Mouse (Mus musculus) CH12.LX (cell line): Measurements from ENCODE around the gene Barx1. TPM values are rescaled to one million over a fixed set of nuclear protein-coding genes. Genes with fewer than 3 reads are reported as not detected.

ENCODE experiments used
- DNase-seq: peaks from one replicate; pipeline ENCODE4 v3.0.0-alpha.2; 2013; ENCODE audit errors: extremely low read depth
- H3K27ac ChIP-seq: 2 replicates; pipeline ENCODE4 v1.5.1; 2012; ENCODE audit warnings: low read depth, mild to moderate bottlenecking, control low read depth, moderate library complexity; ENCODE audit not compliant: insufficient read depth
- H3K27me3 ChIP-seq: replicated peaks from 2 replicates; pipeline ENCODE3; 2012; ENCODE audit warnings: inconsistent platforms
- H3K36me3 ChIP-seq, 2 experiments: replicated peaks in 1 of 2; 2 replicates each; pipeline versions ENCODE3 to v1.6.1; 2012; ENCODE audit warnings: inconsistent platforms in 1 of 2, low read length in 1 of 2, mild to moderate bottlenecking in 1 of 2, mixed read lengths in 1 of 2, moderate library complexity in 1 of 2; ENCODE audit not compliant: control insufficient read depth in 1 of 2, insufficient read depth in 1 of 2
- H3K4me1 ChIP-seq, 2 experiments: 2 replicates each; pipeline ENCODE4 v1.6.1; 2012; ENCODE audit warnings: inconsistent platforms in 1 of 2, moderate library complexity in 1 of 2; ENCODE audit not compliant: insufficient read depth in 2 of 2, control insufficient read depth in 1 of 2
- H3K4me2 ChIP-seq: 2 replicates; pipeline ENCODE4 v1.6.1; 2012; ENCODE audit warnings: low read depth, mild to moderate bottlenecking, control low read depth; ENCODE audit not compliant: poor library complexity, insufficient read depth, severe bottlenecking
- H3K4me3 ChIP-seq, 3 experiments: fragments of 150-350 bp in 1 of 3; sonication (generic) in 1 of 3; replicated peaks in 1 of 3; 2 replicates each; pipeline versions ENCODE3 to v1.5.1; 2011 to 2012; ENCODE audit warnings: low read depth in 2 of 3, low read length in 2 of 3, mild to moderate bottlenecking in 2 of 3, moderate library complexity in 2 of 3, control low read depth in 1 of 3, improper control_type of control experiment in 1 of 3, inconsistent platforms in 1 of 3, mixed read lengths in 1 of 3; ENCODE audit not compliant: poor library complexity in 1 of 3
- H3K79me2 ChIP-seq: replicated peaks from 2 replicates; pipeline ENCODE4 v1.6.1; 2012; ENCODE audit warnings: mild to moderate bottlenecking, moderate library complexity; ENCODE audit not compliant: control insufficient read depth, poor library complexity, insufficient read depth, severe bottlenecking; ENCODE audit errors: extremely low read depth
- H3K9ac ChIP-seq: 2 replicates; pipeline ENCODE4 v1.6.1; 2012; ENCODE audit warnings: low read depth, mild to moderate bottlenecking, control low read depth, moderate library complexity; ENCODE audit not compliant: insufficient read depth
- H3K9me3 ChIP-seq: replicated peaks from 2 replicates; pipeline ENCODE3; 2012; ENCODE audit warnings: low read length, inconsistent platforms, mixed read lengths
- BHLHE40 ChIP-seq: IDR thresholded peaks from 2 replicates; pipeline ENCODE4 v1.6.1; 2011; ENCODE audit warnings: mild to moderate bottlenecking, low read depth, low read length, improper control_type of control experiment
- CHD2 ChIP-seq: IDR thresholded peaks from 2 replicates; pipeline ENCODE4 v1.6.1; 2011; ENCODE audit warnings: low read length, improper control_type of control experiment
- CTCF ChIP-seq, 2 experiments: IDR thresholded peaks in 1 of 2; conservative IDR thresholded peaks in 1 of 2; 2 replicates each; pipeline ENCODE4 v1.5.1; 2011 to 2012; ENCODE audit warnings: low read depth in 2 of 2, low read length in 2 of 2, improper control_type of control experiment in 1 of 2, inconsistent platforms in 1 of 2, mild to moderate bottlenecking in 1 of 2, moderate library complexity in 1 of 2
- E2F4 ChIP-seq: IDR thresholded peaks from 2 replicates; pipeline ENCODE4 v1.6.1; 2011; ENCODE audit warnings: low read depth, low read length, improper control_type of control experiment; ENCODE audit not compliant: insufficient replicate concordance
- EP300 ChIP-seq: IDR thresholded peaks from 2 replicates; pipeline ENCODE4 v1.6.1; 2011; ENCODE audit warnings: low read length, improper control_type of control experiment
- ETS1 ChIP-seq: conservative IDR thresholded peaks from 2 replicates; pipeline ENCODE4 v1.6.1; 2012; ENCODE audit warnings: low read depth, mild to moderate bottlenecking, inconsistent platforms, low read length, improper control_type of control experiment, moderate library complexity
- GABPA ChIP-seq: IDR thresholded peaks from 2 replicates; pipeline ENCODE4 v1.6.1; 2012; ENCODE audit warnings: low read depth, low read length, improper control_type of control experiment, inconsistent platforms; ENCODE audit not compliant: insufficient replicate concordance
- IRF4 ChIP-seq: IDR thresholded peaks from 2 replicates; pipeline ENCODE4 v1.6.1; 2014; ENCODE audit warnings: low read depth, mild to moderate bottlenecking, inconsistent platforms, low read length, improper control_type of control experiment
- JUN ChIP-seq: IDR thresholded peaks from 2 replicates; pipeline ENCODE4 v1.6.1; 2011; ENCODE audit warnings: low read depth, mild to moderate bottlenecking, low read length, improper control_type of control experiment, moderate library complexity; ENCODE audit not compliant: insufficient read depth
- KAT2A ChIP-seq: IDR thresholded peaks from 2 replicates; pipeline ENCODE4 v1.6.1; 2012; ENCODE audit warnings: low read length, improper control_type of control experiment, inconsistent platforms; ENCODE audit not compliant: insufficient replicate concordance
- MAFK ChIP-seq: IDR thresholded peaks from 2 replicates; pipeline ENCODE4 v1.6.1; 2011; ENCODE audit warnings: low read length, improper control_type of control experiment; ENCODE audit not compliant: insufficient replicate concordance
- MAX ChIP-seq: IDR thresholded peaks from 2 replicates; pipeline ENCODE4 v1.6.1; 2011; ENCODE audit warnings: low read length, improper control_type of control experiment
- MAZ ChIP-seq: IDR thresholded peaks from 2 replicates; pipeline ENCODE4 v1.6.1; 2012; ENCODE audit warnings: low read depth, mild to moderate bottlenecking, inconsistent platforms, low read length, improper control_type of control experiment, moderate library complexity
- MXI1 ChIP-seq: IDR thresholded peaks from 2 replicates; pipeline ENCODE4 v1.6.1; 2011; ENCODE audit warnings: mild to moderate bottlenecking, low read depth, low read length, improper control_type of control experiment
- POLR2A ChIP-seq: IDR thresholded peaks from 2 replicates; pipeline ENCODE4 v1.6.1; 2011; ENCODE audit warnings: low read depth, mild to moderate bottlenecking, improper control_type of control experiment, low read length
- RAD21 ChIP-seq: IDR thresholded peaks from 2 replicates; pipeline ENCODE4 v1.6.1; 2011; ENCODE audit warnings: low read depth, mild to moderate bottlenecking, low read length, improper control_type of control experiment, moderate library complexity
- RCOR1 ChIP-seq: conservative IDR thresholded peaks from 2 replicates; pipeline ENCODE4 v1.6.1; 2012; ENCODE audit warnings: low read depth, mild to moderate bottlenecking, inconsistent platforms, low read length, improper control_type of control experiment
- SMC3 ChIP-seq: IDR thresholded peaks from 2 replicates; pipeline ENCODE4 v1.6.1; 2011; ENCODE audit warnings: low read depth, low read length, improper control_type of control experiment
- TBP ChIP-seq: conservative IDR thresholded peaks from 2 replicates; pipeline ENCODE4 v1.6.1; 2011; ENCODE audit warnings: low read depth, low read length, improper control_type of control experiment
- UBTF ChIP-seq: IDR thresholded peaks from 2 replicates; pipeline ENCODE4 v1.6.1; 2012; ENCODE audit warnings: low read depth, mild to moderate bottlenecking, inconsistent platforms, low read length, improper control_type of control experiment, moderate library complexity
- USF2 ChIP-seq: conservative IDR thresholded peaks from 2 replicates; pipeline ENCODE4 v1.6.1; 2011; ENCODE audit warnings: low read depth, low read length, improper control_type of control experiment
- ZC3H11A ChIP-seq: IDR thresholded peaks from 2 replicates; pipeline ENCODE4 v1.6.1; 2012; ENCODE audit warnings: low read depth, mild to moderate bottlenecking, inconsistent platforms, low read length, improper control_type of control experiment
- ZKSCAN1 ChIP-seq: IDR thresholded peaks from 2 replicates; pipeline ENCODE4 v1.6.1; 2012; ENCODE audit warnings: low read depth, inconsistent platforms, low read length, improper control_type of control experiment, borderline replicate concordance
- ZMIZ1 ChIP-seq: IDR thresholded peaks from 2 replicates; pipeline ENCODE4 v1.6.1; 2012; ENCODE audit warnings: low read depth, mild to moderate bottlenecking, inconsistent platforms, low read length, improper control_type of control experiment
- ZNF384 ChIP-seq: IDR thresholded peaks from 2 replicates; pipeline ENCODE4 v1.6.1; 2012; ENCODE audit warnings: low read depth, low read length, improper control_type of control experiment, inconsistent platforms
- dilution Hi-C: fragments of 300-500 bp; cut with MboI; formaldehyde crosslinking; loops from 2 replicates; pipeline ENCODE4 v1.14.3; 2020; ENCODE audit warnings: low sequenced_read_pairs; ENCODE audit not compliant: extremely low pct_unique_long_range_greater_than_20kb, extremely low pct_ligation_motif_present
- in situ Hi-C: fragments of 300-500 bp; cut with MboI; formaldehyde crosslinking; loops from 3 replicates; pipeline ENCODE4 v1.14.3; 2019; ENCODE audit warnings: low sequenced_read_pairs, low pct_ligation_motif_present, low pct_unique_long_range_greater_than_20kb, mixed read lengths
- polyA plus RNA-seq: library from polyadenylated mRNA; unstranded; fragments of >175 nt; gene quantifications from 2 replicates; pipeline ENCODE4 v1.2.1, GENCODE M21; 2012; ENCODE audit warnings: low read depth; ENCODE audit not compliant: insufficient read length
- total RNA-seq, 2 experiments: library from RNA; depleted of rRNA; stranded (reverse); fragments of 300-350 nt in 1 of 2; fragments of >200 nt in 1 of 2; gene quantifications; 2 replicates each; pipeline ENCODE4 v1.2.3; 2012 to 2014

The Barx1 gene
- total and polyA plus RNA-seq, 3 experiments: not detected

- no peak overlapping the region for H3K27ac ChIP-seq
- H3K4me3 ChIP-seq: no peak overlapping the region
- no peak overlapping the region for H3K4me2 ChIP-seq
- H3K27me3 ChIP-seq: no peaks in the 10 kb centered on the region
- TF ChIP-seq JUN (no peak), ETS1 (no peak), TBP (no peak), KAT2A (no peak), RAD21 (no peak), POLR2A (no peak), E2F4 (no peak), MAFK (no peak), GABPA (no peak), USF2 (no peak), CTCF (conservative IDR thresholded peaks at IDR 0.05 in 1 of 2, IDR thresholded peaks at IDR 0.05 in 1 of 2; ENCODE audit: low read depth in 2 of 2, low read length in 2 of 2) (no peak), EP300 (no peak), MAZ (no peak), BHLHE40 (no peak), IRF4 (no peak), ZNF384 (no peak), ZKSCAN1 (no peak)
- H3K9me3 ChIP-seq: no peaks in the 10 kb centered on the region
- H3K79me2 ChIP-seq: no peaks in the 10 kb centered on the region
- peak; percentile 17 for DNase-seq
- H3K9ac ChIP-seq: no peak overlapping the region
- H3K36me3 ChIP-seq: no peaks in the 10 kb centered on the region
- peaks cover 0 to 13% of the 10 kb centered on the region in 2 experiments; a peak in 2 of 4 replicates for H3K4me1 ChIP-seq
- dilution Hi-C loops (no loop called here), in situ Hi-C loops (loop anchor here (5.0 to 10.0 kb wide), 2 partner anchors 53 to 110 kb away; no protein-coding TSS in a partner anchor)
Measured at GRCm38 (mm10) chr13:48637706-48638105, 25.1 kb upstream of the Barx1 start.

- in situ Hi-C loops (loop anchor here (5.0 to 10.0 kb wide), 2 partner anchors 55 to 112 kb away; no protein-coding TSS in a partner anchor), dilution Hi-C loops (no loop called here)
- TF ChIP-seq ZKSCAN1 (no peak), IRF4 (no peak), GABPA (no peak), POLR2A (no peak), SMC3 (peak; percentile 95), MXI1 (no peak), MAFK (no peak), ZC3H11A (peak; percentile 31; the same call in 1 of the 2 replicates), KAT2A (no peak), RAD21 (peak; percentile 76), RCOR1 (no peak), CTCF (conservative IDR thresholded peaks at IDR 0.05 in 1 of 2, IDR thresholded peaks at IDR 0.05 in 1 of 2; ENCODE audit: low read depth in 2 of 2, low read length in 2 of 2) (peak; percentile 92 to 94), UBTF (no peak), BHLHE40 (no peak), CHD2 (no peak), TBP (no peak), MAZ (no peak), ETS1 (no peak), MAX (no peak), ZMIZ1 (no peak)
- Histone ChIP-seq H3K79me2 (no peaks in the 10 kb centered on the region), H3K4me3 (no peak overlapping the region), H3K36me3 (no peaks in the 10 kb centered on the region), H3K9me3 (no peaks in the 10 kb centered on the region), H3K9ac (no peak overlapping the region), H3K27me3 (no peaks in the 10 kb centered on the region), H3K4me2 (no peak overlapping the region), H3K4me1 (peaks cover 0 to 18% of the 10 kb centered on the region in 2 experiments; a peak in 2 of 4 replicates), H3K27ac (no peak overlapping the region)
- peak; percentile 65 for DNase-seq
Measured at GRCm38 (mm10) chr13:48639570-48639969, 23.2 kb upstream of the Barx1 start.
